Mouse (Mus musculus) liver, adult 2 months (tissue): Measurements from ENCODE around the gene Has3.

Experiments
- CTCF ChIP-seq: fragments of 200-500 bp; IDR thresholded peaks from 2 replicates; pipeline ENCODE4 v1.5.1; 2011; ENCODE audit warnings: low read depth, low read length, control low read depth
- POLR2A ChIP-seq: fragments of 200-500 bp; IDR thresholded peaks from 2 replicates; pipeline ENCODE4 v1.6.1; 2011; ENCODE audit warnings: low read length, control low read depth; ENCODE audit not compliant: insufficient read depth; ENCODE audit errors: extremely low read depth

DNA sequence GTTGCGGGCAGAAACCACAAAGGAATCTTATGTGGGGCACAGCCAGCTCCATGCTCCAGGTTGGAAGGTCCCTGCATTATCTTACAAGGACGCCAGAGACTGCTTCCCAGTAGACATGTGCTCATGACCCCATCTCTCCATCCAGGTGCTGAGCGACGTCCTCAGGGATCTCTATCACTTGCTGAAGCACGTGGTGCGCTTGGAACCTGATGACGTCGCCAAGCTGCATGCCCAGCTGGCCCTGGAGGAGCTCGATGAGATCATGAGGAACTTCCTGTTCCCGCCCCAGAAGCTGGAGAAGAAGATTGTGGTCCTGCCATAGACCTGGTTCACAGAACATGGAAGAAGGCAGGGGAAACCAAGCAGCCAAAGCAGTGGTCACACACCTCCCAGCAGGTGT lies 20.0 kb upstream of the Has3 start:
- TF ChIP-seq CTCF (no peak), POLR2A (no peak)
